Mouse (Mus musculus) neural tube, embryonic 14.5 days (tissue): ENCODE data around the gene Elf4. TPM values are rescaled to one million over a fixed set of nuclear protein-coding genes. Genes with fewer than 3 reads are reported as not detected.
A peak's percentile ranks its signal among the peaks of the same experiment; 100 is the strongest.

Experiments used
- ATAC-seq: fragments of 200-750 bp; cut with Nextera tagmentation; 2 replicates; pipeline ENCODE4 v1.8.0; 2017; ENCODE audit warnings: low read depth, mild to moderate bottlenecking, moderate TSS enrichment, moderate library complexity
- H3K27ac ChIP-seq: fragments of 300-500 bp; sonication (generic); 2 replicates; pipeline ENCODE4 v1.5.1; 2014; ENCODE audit warnings: low read depth, mild to moderate bottlenecking, control low read depth, low read length, moderate library complexity, mixed read lengths
- H3K27me3 ChIP-seq: fragments of 300-500 bp; sonication (generic); 2 replicates; pipeline ENCODE4 v1.6.1; 2014; ENCODE audit warnings: low read length; ENCODE audit not compliant: control insufficient read depth, insufficient read depth
- H3K36me3 ChIP-seq: fragments of 300-500 bp; sonication (generic); 2 replicates; pipeline ENCODE4 v1.6.1; 2014; ENCODE audit warnings: low read length, mixed read lengths; ENCODE audit not compliant: control insufficient read depth, insufficient read depth
- H3K4me1 ChIP-seq: fragments of 300-500 bp; sonication (generic); 2 replicates; pipeline ENCODE4 v1.6.1; 2014; ENCODE audit warnings: low read length; ENCODE audit not compliant: control insufficient read depth, insufficient read depth
- H3K4me2 ChIP-seq: fragments of 300-500 bp; sonication (generic); 2 replicates; pipeline ENCODE4 v1.6.1; 2014; ENCODE audit warnings: mild to moderate bottlenecking, low read depth, low read length, control low read depth
- H3K4me3 ChIP-seq: fragments of 300-500 bp; sonication (generic); 2 replicates; pipeline ENCODE4 v1.5.1; 2014; ENCODE audit warnings: low read depth, low read length, control low read depth, mixed read lengths
- H3K9ac ChIP-seq: fragments of 300-500 bp; sonication (generic); replicated peaks from 2 replicates; pipeline ENCODE4 v1.6.1; 2014; ENCODE audit warnings: low read depth, mild to moderate bottlenecking, control low read depth, low read length, mixed read lengths
- H3K9me3 ChIP-seq: fragments of 300-500 bp; sonication (generic); 2 replicates; pipeline ENCODE4 v1.6.1; 2016; ENCODE audit warnings: low read length; ENCODE audit not compliant: control insufficient read depth
- WGBS: fragments of 180-500 bp; shearing (Covaris S2); extraction: QIAGEN DNeasy Blood & Tissue Kit; methylation state at CpG from one replicate; pipeline ENCODE4 v1.1.7; 2014; 5-methylcytosine and 5-hydroxymethylcytosine counted together
- polyA plus RNA-seq: library from polyadenylated mRNA; unstranded; fragments of >200 nt; fragmentation: Nextera tagmentation; extraction: Ambion mirVana; gene quantifications from 2 replicates; pipeline ENCODE4 v1.2.1, GENCODE M21; 2014

Gene Elf4
- polyA plus RNA-seq, 1 experiment from 2014 or later: 0.24 TPM

- Histone ChIP-seq H3K4me3 (no peak overlapping the region), H3K27ac (no peak overlapping the region), H3K27me3 (no peaks in the 10 kb centered on the region), H3K4me1 (no peaks in the 10 kb centered on the region), H3K36me3 (no peaks in the 10 kb centered on the region), H3K9me3 (no peaks in the 10 kb centered on the region), H3K4me2 (no peak overlapping the region), H3K9ac (no peak overlapping the region)
- ATAC-seq: no peak
- WGBS: 86% methylated on average over 2 of the region's 2 CpGs
Observed at GRCm38 (mm10) chrX:48418417-48418816, 44.5 kb downstream of the Elf4 start.

- no peak overlapping the region for H3K4me2 ChIP-seq
- H3K27me3 ChIP-seq: no peaks in the 10 kb centered on the region
- no peaks in the 10 kb centered on the region for H3K36me3 ChIP-seq
- no peak overlapping the region for H3K9ac ChIP-seq
- H3K9me3 ChIP-seq: no peaks in the 10 kb centered on the region
- H3K4me1 ChIP-seq: no peaks in the 10 kb centered on the region
- H3K27ac ChIP-seq: no peak overlapping the region
- H3K4me3 ChIP-seq: no peak overlapping the region
- ATAC-seq: no peak
- 82% methylated on average over 5 of the region's 5 CpGs for WGBS
Observed at GRCm38 (mm10) chrX:48414291-48414690, 48.6 kb downstream of the Elf4 start.

- no peak overlapping the region for H3K9ac ChIP-seq
- 85% methylated on average over 6 of the region's 6 CpGs for WGBS
- no peaks in the 10 kb centered on the region for H3K9me3 ChIP-seq
- H3K4me3 ChIP-seq: no peak overlapping the region
- H3K4me2 ChIP-seq: no peak overlapping the region
- ATAC-seq: no peak
- no peak overlapping the region for H3K27ac ChIP-seq
- H3K4me1 ChIP-seq: no peaks in the 10 kb centered on the region
- no peaks in the 10 kb centered on the region for H3K36me3 ChIP-seq
- H3K27me3 ChIP-seq: no peaks in the 10 kb centered on the region
Observed at GRCm38 (mm10) chrX:48412629-48413028, 50.3 kb downstream of the Elf4 start.

GRCm38 (mm10) chrX:48410388-48410776 lies 52.5 kb downstream of the Elf4 start:
- Histone ChIP-seq H3K9ac (no peak overlapping the region), H3K27ac (no peak overlapping the region), H3K27me3 (no peaks in the 10 kb centered on the region), H3K9me3 (no peaks in the 10 kb centered on the region), H3K4me3 (peak overlapping the region; percentile 27; the same call in 1 of the 2 replicates), H3K36me3 (no peaks in the 10 kb centered on the region), H3K4me2 (no peak overlapping the region), H3K4me1 (no peaks in the 10 kb centered on the region)
- WGBS: 24% methylated on average over 7 of the region's 7 CpGs
- ATAC-seq: 0 out of 2 replicates have a peak, but pooled peaks have one; percentile 4

GRCm38 (mm10) chrX:48409611-48410387 lies 53.1 kb downstream of the Elf4 start:
- no peak overlapping the region for H3K27ac ChIP-seq
- H3K9me3 ChIP-seq: no peaks in the 10 kb centered on the region
- H3K27me3 ChIP-seq: no peaks in the 10 kb centered on the region
- peak overlapping the region; percentile 27; the same call in 1 of the 2 replicates for H3K4me3 ChIP-seq
- H3K4me2 ChIP-seq: peak overlapping the region; percentile 42; the same call in 1 of the 2 replicates
- no peaks in the 10 kb centered on the region for H3K36me3 ChIP-seq
- ATAC-seq: peak; percentile 93
- 12% methylated on average over 32 of the region's 36 CpGs for WGBS
- H3K9ac ChIP-seq: no peak overlapping the region
- no peaks in the 10 kb centered on the region for H3K4me1 ChIP-seq

GRCm38 (mm10) chrX:48405141-48405540 lies 57.8 kb downstream of the Elf4 start:
- H3K27me3 ChIP-seq: no peaks in the 10 kb centered on the region
- no peak overlapping the region for H3K4me2 ChIP-seq
- H3K4me1 ChIP-seq: no peaks in the 10 kb centered on the region
- no peaks in the 10 kb centered on the region for H3K9me3 ChIP-seq
- WGBS: 63% methylated on average over 3 of the region's 3 CpGs
- H3K4me3 ChIP-seq: no peak overlapping the region
- H3K9ac ChIP-seq: no peak overlapping the region
- no peak for ATAC-seq
- peaks cover 11% of the 10 kb centered on the region for H3K36me3 ChIP-seq
- no peak overlapping the region for H3K27ac ChIP-seq

- Histone ChIP-seq H3K4me2 (no peak overlapping the region), H3K4me1 (no peaks in the 10 kb centered on the region), H3K36me3 (peaks cover 11% of the 10 kb centered on the region), H3K9ac (no peak overlapping the region), H3K27ac (no peak overlapping the region), H3K9me3 (no peaks in the 10 kb centered on the region), H3K27me3 (no peaks in the 10 kb centered on the region), H3K4me3 (no peak overlapping the region)
- WGBS: 84% methylated on average over 4 of the region's 4 CpGs
- no peak for ATAC-seq
Observed at GRCm38 (mm10) chrX:48399994-48400393, 62.9 kb downstream of the Elf4 start.

- H3K9me3 ChIP-seq: no peaks in the 10 kb centered on the region
- no peaks in the 10 kb centered on the region for H3K36me3 ChIP-seq
- no peak overlapping the region for H3K4me2 ChIP-seq
- H3K4me3 ChIP-seq: no peak overlapping the region
- WGBS: 88% methylated on average over 6 of the region's 6 CpGs
- no peak overlapping the region for H3K9ac ChIP-seq
- ATAC-seq: no peak
- no peak overlapping the region for H3K27ac ChIP-seq
- no peaks in the 10 kb centered on the region for H3K27me3 ChIP-seq
- no peaks in the 10 kb centered on the region for H3K4me1 ChIP-seq
Observed at GRCm38 (mm10) chrX:48389380-48389779, 73.6 kb downstream of the Elf4 start.

GRCm38 (mm10) chrX:48385927-48386326 lies 77.0 kb downstream of the Elf4 start:
- WGBS: 21% methylated on average over 3 of the region's 4 CpGs
- H3K27me3 ChIP-seq: no peaks in the 10 kb centered on the region
- no peaks in the 10 kb centered on the region for H3K36me3 ChIP-seq
- no peak overlapping the region for H3K27ac ChIP-seq
- no peak overlapping the region for H3K9ac ChIP-seq
- no peak overlapping the region for H3K4me3 ChIP-seq
- H3K4me2 ChIP-seq: no peak overlapping the region
- no peaks in the 10 kb centered on the region for H3K9me3 ChIP-seq
- H3K4me1 ChIP-seq: no peaks in the 10 kb centered on the region
- peak; percentile 69; the same call in 1 of the 2 replicates for ATAC-seq
